Mouse (Mus musculus) erythroblast, embryonic 14.5 days (primary cell): ENCODE measurements around the gene Gfra1.

Experiments
- GATA1 ChIP-seq: IDR thresholded peaks from 2 replicates; pipeline ENCODE4 v1.6.1; 2012; ENCODE audit warnings: low read length, inconsistent platforms, mixed read lengths
- TAL1 ChIP-seq: IDR thresholded peaks from 3 replicates; pipeline ENCODE4 v1.6.1; 2012; ENCODE audit warnings: low read length, inconsistent platforms, mixed read lengths

DNA sequence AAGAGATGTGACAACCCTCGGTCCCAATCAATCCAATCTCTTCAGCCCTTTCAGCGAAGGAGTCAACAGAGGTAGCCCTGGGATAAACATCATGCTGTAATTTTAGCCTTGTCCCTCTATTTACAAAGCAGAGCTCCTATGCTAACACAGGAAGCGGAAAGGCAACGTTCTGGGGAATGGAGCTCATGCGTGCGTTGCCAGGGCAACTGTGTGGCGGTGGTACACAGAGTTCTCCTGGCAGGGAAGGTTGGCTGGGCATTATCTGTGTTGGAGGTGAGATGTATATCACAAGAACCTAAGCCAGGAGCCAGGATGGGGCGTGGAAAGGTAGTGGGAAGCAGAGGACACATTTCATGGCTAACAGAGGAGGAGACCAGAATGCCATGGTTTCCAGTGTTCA, 194.8 kb downstream of the Gfra1 start:
- TF ChIP-seq TAL1 = no peak
- TF ChIP-seq GATA1 = no peak
